Mouse (Mus musculus) lung, embryonic 14.5 days (tissue): ENCODE measurements at regions not wholly inside any gene's neighbourhood (a gene's known extent, or its start where the extent isn't known, plus 50 kb on each side); places are given as distances from the start of the nearest gene placed in this dataset.

Source experiments
- ATAC-seq: fragments of 200-750 bp; cut with Nextera tagmentation; 2 replicates; pipeline ENCODE4 v1.8.0; 2017; ENCODE audit warnings: mild to moderate bottlenecking, moderate TSS enrichment, moderate library complexity; ENCODE audit not compliant: insufficient read depth
- DNase-seq: peaks from one replicate; pipeline ENCODE4 v3.0.0-alpha.2; 2015
- H3K27ac ChIP-seq: fragments of 300-500 bp; sonication (generic); 2 replicates; pipeline ENCODE4 v1.5.1; 2014; ENCODE audit warnings: low read depth, mild to moderate bottlenecking, moderate library complexity
- H3K27me3 ChIP-seq: fragments of 300-500 bp; sonication (generic); 2 replicates; pipeline ENCODE4 v1.6.1; 2014; ENCODE audit warnings: low read length, control low read depth; ENCODE audit not compliant: insufficient read depth
- H3K36me3 ChIP-seq: fragments of 300-500 bp; sonication (generic); 2 replicates; pipeline ENCODE4 v1.6.1; 2014; ENCODE audit warnings: control low read depth; ENCODE audit not compliant: insufficient read depth
- H3K4me1 ChIP-seq: fragments of 300-500 bp; sonication (generic); 2 replicates; pipeline ENCODE4 v1.6.1; 2014; ENCODE audit warnings: antibody characterized with exemption, control low read depth; ENCODE audit not compliant: insufficient read depth
- H3K4me2 ChIP-seq: fragments of 300-500 bp; sonication (generic); 2 replicates; pipeline ENCODE4 v1.6.1; 2014; ENCODE audit warnings: mild to moderate bottlenecking
- H3K4me3 ChIP-seq: fragments of 300-500 bp; sonication (generic); 2 replicates; pipeline ENCODE4 v1.5.1; 2014; ENCODE audit warnings: low read depth, low read length
- H3K9ac ChIP-seq: fragments of 300-500 bp; sonication (generic); 2 replicates; pipeline ENCODE4 v1.6.1; 2014
- H3K9me3 ChIP-seq: fragments of 300-500 bp; sonication (generic); 2 replicates; pipeline ENCODE4 v1.6.1; 2016; ENCODE audit warnings: low read depth, low read length, control low read depth
- CTCF ChIP-seq: IDR thresholded peaks from 2 replicates; pipeline ENCODE4 v1.5.1; 2016; ENCODE audit warnings: antibody characterized with exemption, low read depth
- whole genome bisulfite sequencing: fragments of 180-500 bp; shearing (Covaris S2); extraction: QIAGEN DNeasy Blood & Tissue Kit; methylation state at CpG from one replicate; pipeline ENCODE4 v1.1.7; 2014; 5-methylcytosine and 5-hydroxymethylcytosine counted together

DNA sequence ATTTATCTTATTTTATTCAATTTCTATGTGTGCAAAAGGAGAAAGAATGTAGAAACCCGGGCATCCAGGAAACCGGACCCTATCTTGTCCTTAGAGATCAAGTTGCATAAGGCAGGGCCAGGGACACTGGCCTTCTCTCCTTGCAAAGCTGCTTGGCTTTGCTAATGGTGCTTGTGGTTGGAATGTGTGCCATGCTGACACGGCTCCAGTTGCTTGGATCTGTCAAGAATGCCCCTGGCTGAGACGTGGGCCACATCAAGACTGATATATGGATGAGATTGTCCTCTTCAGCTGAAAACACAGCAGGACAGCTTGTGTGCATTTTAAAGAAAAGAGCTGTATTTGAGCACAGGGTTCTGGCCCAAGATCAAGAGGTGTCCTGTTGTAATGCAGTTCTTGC lies 1047.0 kb downstream of the Adgrl2 start:
- TF ChIP-seq CTCF, result no peak
- Histone ChIP-seq H3K36me3 (no peaks in the 10 kb centered on the region), H3K4me3 (no peak overlapping the region), H3K27ac (no peak overlapping the region), H3K4me2 (no peak overlapping the region), H3K27me3 (no peaks in the 10 kb centered on the region), H3K9ac (no peak overlapping the region), H3K9me3 (no peaks in the 10 kb centered on the region), H3K4me1 (no peaks in the 10 kb centered on the region)
- WGBS, result 55% methylated on average over 4 of the region's 4 CpGs
- no peak for DNase-seq
- no peak for ATAC-seq

GRCm38 (mm10) chr3:147930811-147931251 lies 1059.5 kb downstream of the Adgrl2 start:
- no peak overlapping the region for H3K4me3 ChIP-seq
- H3K27me3 ChIP-seq, result no peaks in the 10 kb centered on the region
- H3K4me1 ChIP-seq, result 0 out of 2 replicates have a peak, but pooled peaks cover 3% of the 10 kb centered on the region
- 32% methylated on average over 6 of the region's 6 CpGs for WGBS
- H3K9me3 ChIP-seq, result no peaks in the 10 kb centered on the region
- DNase-seq (peak; percentile 60), ATAC-seq (peak; percentile 69; the same call in 1 of the 2 replicates)
- no peak overlapping the region for H3K4me2 ChIP-seq
- no peak overlapping the region for H3K9ac ChIP-seq
- no peaks in the 10 kb centered on the region for H3K36me3 ChIP-seq
- TF ChIP-seq CTCF, result no peak
- H3K27ac ChIP-seq, result no peak overlapping the region

DNA sequence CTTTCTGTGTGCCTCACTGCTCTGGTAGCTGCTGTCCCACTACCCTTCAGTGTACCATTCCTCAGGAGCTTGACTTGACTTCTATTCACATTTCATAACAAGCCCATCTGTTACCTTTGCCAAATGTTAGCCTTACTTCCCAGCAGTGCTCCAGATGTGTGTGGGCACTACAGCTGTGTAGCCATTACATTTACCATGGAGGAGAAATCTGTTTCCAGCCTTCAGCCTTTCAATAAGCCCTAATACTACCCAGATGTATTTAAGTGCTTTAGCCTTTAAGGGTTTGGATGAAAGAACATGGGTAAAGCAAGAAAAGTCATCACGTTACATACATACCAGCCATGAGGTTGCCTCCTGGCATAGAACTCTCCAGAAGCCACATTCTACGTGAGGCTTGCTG lies 1068.0 kb downstream of the Ttll7 start:
- no peak overlapping the region for H3K4me3 ChIP-seq
- H3K4me1 ChIP-seq, result no peaks in the 10 kb centered on the region
- H3K36me3 ChIP-seq, result no peaks in the 10 kb centered on the region
- WGBS, result 87% methylated on average over 2 of the region's 2 CpGs
- no peak overlapping the region for H3K9ac ChIP-seq
- DNase-seq (no peak), ATAC-seq (no peak)
- H3K4me2 ChIP-seq, result no peak overlapping the region
- no peaks in the 10 kb centered on the region for H3K27me3 ChIP-seq
- H3K9me3 ChIP-seq, result no peaks in the 10 kb centered on the region
- no peak overlapping the region for H3K27ac ChIP-seq
- no peak for TF ChIP-seq CTCF

- H3K4me1 ChIP-seq, result no peaks in the 10 kb centered on the region
- H3K9ac ChIP-seq, result no peak overlapping the region
- H3K4me3 ChIP-seq, result no peak overlapping the region
- DNase-seq (no peak), ATAC-seq (no peak)
- no peaks in the 10 kb centered on the region for H3K9me3 ChIP-seq
- no peaks in the 10 kb centered on the region for H3K27me3 ChIP-seq
- no peak for TF ChIP-seq CTCF
- no peaks in the 10 kb centered on the region for H3K36me3 ChIP-seq
- H3K27ac ChIP-seq, result no peak overlapping the region
- no peak overlapping the region for H3K4me2 ChIP-seq
- WGBS, result 85% methylated on average over 3 of the region's 3 CpGs
Measured at GRCm38 (mm10) chr3:147919701-147920100, 1067.5 kb downstream of the Ttll7 start.

GRCm38 (mm10) chr3:147919146-147919545 lies 1067.0 kb downstream of the Ttll7 start:
- WGBS, result 92% methylated on average over 4 of the region's 4 CpGs
- no peak overlapping the region for H3K9ac ChIP-seq
- no peaks in the 10 kb centered on the region for H3K4me1 ChIP-seq
- ATAC-seq (no peak), DNase-seq (no peak)
- H3K27me3 ChIP-seq, result no peaks in the 10 kb centered on the region
- no peaks in the 10 kb centered on the region for H3K36me3 ChIP-seq
- no peak for TF ChIP-seq CTCF
- H3K4me2 ChIP-seq, result no peak overlapping the region
- H3K9me3 ChIP-seq, result no peaks in the 10 kb centered on the region
- H3K4me3 ChIP-seq, result no peak overlapping the region
- no peak overlapping the region for H3K27ac ChIP-seq

GRCm38 (mm10) chr3:147896751-147897150 lies 1044.6 kb downstream of the Ttll7 start:
- Histone ChIP-seq H3K27me3 (no peaks in the 10 kb centered on the region), H3K9ac (no peak overlapping the region), H3K9me3 (no peaks in the 10 kb centered on the region), H3K27ac (no peak overlapping the region), H3K4me1 (no peaks in the 10 kb centered on the region), H3K4me3 (no peak overlapping the region), H3K4me2 (no peak overlapping the region), H3K36me3 (no peaks in the 10 kb centered on the region)
- DNase-seq (no peak), ATAC-seq (no peak)
- WGBS, result 58% methylated on average over 1 of the region's 1 CpGs
- no peak for TF ChIP-seq CTCF

GRCm38 (mm10) chr3:147891682-147892081 lies 1039.5 kb downstream of the Ttll7 start:
- Histone ChIP-seq H3K27me3 (no peaks in the 10 kb centered on the region), H3K4me3 (no peak overlapping the region), H3K27ac (no peak overlapping the region), H3K9ac (no peak overlapping the region), H3K4me2 (no peak overlapping the region), H3K36me3 (no peaks in the 10 kb centered on the region), H3K9me3 (no peaks in the 10 kb centered on the region), H3K4me1 (no peaks in the 10 kb centered on the region; the same call in 1 of the 2 replicates)
- 55% methylated on average over 5 of the region's 5 CpGs for WGBS
- no peak; the same call in 1 of the 2 replicates for ATAC-seq
- TF ChIP-seq CTCF, result no peak
- peak; percentile 59 for DNase-seq

- no peak for ATAC-seq
Measured at GRCm38 (mm10) chr3:147886261-147886893, 1034.2 kb downstream of the Ttll7 start.

More at GRCm38 (mm10) chr3:147886261-147886893, 1034.2 kb downstream of the Ttll7 start:
- Histone ChIP-seq H3K4me2 (no peak overlapping the region), H3K9me3 (no peaks in the 10 kb centered on the region), H3K9ac (no peak overlapping the region), H3K4me3 (no peak overlapping the region), H3K27ac (no peak overlapping the region), H3K27me3 (no peaks in the 10 kb centered on the region), H3K36me3 (no peaks in the 10 kb centered on the region), H3K4me1 (no peaks in the 10 kb centered on the region; the same call in 1 of the 2 replicates)
- TF ChIP-seq CTCF, result no peak
- DNase-seq, result no peak
- WGBS, result 79% methylated on average over 10 of the region's 10 CpGs
